ENCODE assay signal across 25 mouse cellular contexts in genomic region chr12:91607678-91608077, GRCm38 (mm10). TPM values are rescaled to one million over a fixed set of nuclear protein-coding genes. Genes with fewer than 3 reads are reported as not detected.
DNase-seq lines count a peak whose midpoint lies in the region; ATAC-seq and TF ChIP-seq lines count a peak whose summit lies in the region.
"Had no signal": no experiment of that assay in that cellular context is flagged by ENCODE, and none has a peak within 500 bp of the region (broad histone marks: within the 10 kb centered on the region; RNA-seq: fewer than 3 reads in every experiment).

No protein-coding gene starts in this region.

- no peaks in the 10 kb centered on the region for H3K27me3 ChIP-seq in midbrain, postnatal 0 days (ENCODE audit: insufficient read depth, low read length)
- peaks cover 7% of the 10 kb centered on the region; the same call in 1 of the 2 replicates for H3K27me3 ChIP-seq in midbrain, embryonic 13.5 days
- H3K27me3 ChIP-seq: CH12.LX; forebrain, embryonic 15.5 days; heart, embryonic 13.5 days; kidney, embryonic 15.5 days; liver, embryonic 13.5 days; midbrain, embryonic 15.5 days had no signal

- 29% methylated on average over 7 of the region's 7 CpGs for WGBS in midbrain, postnatal 0 days
- 27% methylated on average over 7 of the region's 7 CpGs for WGBS in midbrain, embryonic 13.5 days

- H3K9ac ChIP-seq in midbrain, postnatal 0 days (replicated peaks; ENCODE audit: low read length, poor library complexity, severe bottlenecking), result no peak overlapping the region
- H3K9ac ChIP-seq in midbrain, embryonic 13.5 days (replicated peaks), result no peak overlapping the region
- H3K9ac ChIP-seq: forebrain, embryonic 15.5 days; heart, embryonic 13.5 days; kidney, embryonic 15.5 days; liver, embryonic 13.5 days; midbrain, embryonic 15.5 days had no signal

- no peaks in the 10 kb centered on the region for H3K4me1 ChIP-seq in midbrain, postnatal 0 days (ENCODE audit: insufficient read depth, low read length)
- peaks cover 3% of the 10 kb centered on the region; the same call in 1 of the 2 replicates for H3K4me1 ChIP-seq in midbrain, embryonic 13.5 days (replicated peaks)
- H3K4me1 ChIP-seq: embryonic facial prominence, embryonic 10.5 days; forebrain, embryonic 15.5 days; kidney, embryonic 15.5 days; liver, embryonic 13.5 days; megakaryocyte, embryonic 14.5 days; midbrain, embryonic 15.5 days had no signal

- H3K36me3 ChIP-seq in midbrain, postnatal 0 days (ENCODE audit: insufficient read depth, low read length), result no peaks in the 10 kb centered on the region
- no peaks in the 10 kb centered on the region for H3K36me3 ChIP-seq in midbrain, embryonic 13.5 days
- H3K36me3 ChIP-seq: embryonic facial prominence, embryonic 10.5 days; forebrain, embryonic 15.5 days; heart, embryonic 13.5 days; kidney, embryonic 15.5 days; liver, embryonic 13.5 days; midbrain, embryonic 15.5 days had no signal

- ATAC-seq in midbrain, postnatal 0 days (ENCODE audit: low FRiP score), result no peak; the same call in 1 of the 2 replicates
- ATAC-seq in midbrain, embryonic 13.5 days, result no peak
- ATAC-seq: activated CD4-positive, CD25-positive, alpha-beta regulatory T cell, adult 4 months; forebrain, embryonic 15.5 days; midbrain, embryonic 15.5 days had no signal

- no peak overlapping the region for H3K4me2 ChIP-seq in midbrain, postnatal 0 days (ENCODE audit: low read depth, low read length, poor library complexity, severe bottlenecking)
- no peak overlapping the region for H3K4me2 ChIP-seq in midbrain, embryonic 13.5 days (replicated peaks)
- H3K4me2 ChIP-seq: forebrain, embryonic 15.5 days; heart, embryonic 13.5 days; kidney, embryonic 15.5 days; liver, embryonic 13.5 days; midbrain, embryonic 15.5 days had no signal

- TF ChIP-seq CTCF in midbrain, postnatal 0 days (IDR thresholded peaks at IDR 0.05), result no peak

- H3K9me3 ChIP-seq in midbrain, postnatal 0 days (ENCODE audit: low read length), result no peaks in the 10 kb centered on the region
- no peaks in the 10 kb centered on the region for H3K9me3 ChIP-seq in midbrain, embryonic 13.5 days
- H3K9me3 ChIP-seq: forebrain, embryonic 15.5 days; heart, embryonic 13.5 days; kidney, embryonic 15.5 days; liver, embryonic 13.5 days; midbrain, embryonic 15.5 days had no signal

- H3K4me3 ChIP-seq in midbrain, postnatal 0 days (ENCODE audit: low read depth, low read length), result no peak overlapping the region
- H3K4me3 ChIP-seq in midbrain, embryonic 13.5 days (replicated peaks), result no peak overlapping the region
- H3K4me3 ChIP-seq: embryonic facial prominence, embryonic 10.5 days; forebrain, embryonic 15.5 days; heart, embryonic 13.5 days; kidney, embryonic 15.5 days; liver, embryonic 13.5 days; megakaryocyte, embryonic 14.5 days; midbrain, embryonic 15.5 days had no signal

- no peak overlapping the region for H3K27ac ChIP-seq in midbrain, postnatal 0 days (ENCODE audit: low read depth, low read length)
- H3K27ac ChIP-seq in midbrain, embryonic 13.5 days, result no peak overlapping the region
- H3K27ac ChIP-seq: embryonic facial prominence, embryonic 10.5 days; forebrain, embryonic 15.5 days; heart, embryonic 13.5 days; kidney, embryonic 15.5 days; liver, embryonic 13.5 days; midbrain, embryonic 15.5 days had no signal

- peak; percentile 16 for DNase-seq in embryo, embryonic 10.5 days (ENCODE audit: low spot score)
- DNase-seq in embryo, embryonic 11 days, result no peak
- peak; percentile 64 for DNase-seq in midbrain, postnatal 0 days (ENCODE audit: low spot score)
- peak; percentile 92 for DNase-seq in ZHBTc4 (ENCODE audit: low read depth, low spot score)
- DNase-seq in gastrocnemius, adult 18-20 months (ENCODE audit: low spot score), result no peak
- DNase-seq in adrenal gland, postnatal 4 days (ENCODE audit: low spot score in 2 of 2), result no peak
- DNase-seq: adrenal gland, adult 8-10 months; B cell, adult 2 months; gastrocnemius, postnatal 10 days; heart, adult 18-20 months; heart, postnatal 14 days; kidney, adult 11 months; kidney, postnatal 36 days; liver, embryonic 13.5 days; lung, adult 2 months; lung, postnatal 36 days had no signal

RNA-seq across cellular contexts. Expression of gene Gtf2a1, which starts 17.4 kb away (rescaled TPM):
- 28.4 and 37.7 TPM in 2 replicates for total RNA-seq in midbrain, postnatal 0 days (2014; rRNA removed)
- 32.6 and 34.0 TPM in 2 replicates for polyA plus RNA-seq in midbrain, postnatal 0 days (2015; fragmentation: Nextera tagmentation; extraction: Ambion mirVana)
- polyA plus RNA-seq in midbrain, embryonic 13.5 days (2015; fragmentation: Nextera tagmentation; extraction: Ambion mirVana), result 74.6 and 83.4 TPM in 2 replicates
- total RNA-seq in gastrocnemius, adult 18-20 months (2021), result 10 to 100 TPM; 23.2 to 26.4 TPM
- total RNA-seq in adrenal gland, postnatal 4 days (2021), result 10 to 100 TPM; 46.8 to 48.2 TPM

Comparison
In these comparisons a context has a peak if more than half of its experiments do, and no peak if none do; other contexts are left out.
1. DNase-seq: peak in embryo, embryonic 10.5 days (single experiment), midbrain, postnatal 0 days (single experiment) and ZHBTc4 (single experiment); none in embryo, embryonic 11 days (single experiment), gastrocnemius, adult 18-20 months (single experiment) and adrenal gland, postnatal 4 days (0 of 2).